Mouse (Mus musculus): Measurements from ENCODE around the gene Dctn1. TPM values are rescaled to one million over a fixed set of nuclear protein-coding genes. Genes with fewer than 3 reads are reported as not detected.

Dctn1 gene
- total and polyA plus RNA-seq, 2 experiments from 2014 or later, result 45.9 to 50.8 TPM

GRCm38 (mm10) chr6:83172240-83172920, 6.7 kb downstream of the Dctn1 start:
- DNase-seq (ENCODE audit: low spot score), result no peak
- TF ChIP-seq CTCF (IDR thresholded peaks at IDR 0.05; ENCODE audit: low read depth), result no peak
- TF ChIP-seq EP300 (IDR thresholded peaks at IDR 0.05; ENCODE audit: low read depth), result no peak
- Histone ChIP-seq H3K27me3 (ENCODE audit: control insufficient read depth, insufficient read depth, low read length) (no peaks in the 10 kb centered on the region), H3K36me3 (replicated peaks; ENCODE audit: control insufficient read depth, insufficient read depth, low read length) (no peaks in the 10 kb centered on the region; the same call in 1 of the 2 replicates), H3K9ac (replicated peaks; ENCODE audit: low read depth, low read length) (no peak overlapping the region), H3K4me2 (ENCODE audit: low read depth, low read length) (no peak overlapping the region), H3K9me3 (replicated peaks; ENCODE audit: control insufficient read depth, low read length) (no peaks in the 10 kb centered on the region), H3K4me1 (ENCODE audit: control insufficient read depth, insufficient read depth) (0 out of 2 replicates have a peak, but pooled peaks cover under 1% of the 10 kb centered on the region), H3K4me3 (ENCODE audit: low read depth, low read length) (no peak overlapping the region), H3K27ac (ENCODE audit: low read depth) (no peak overlapping the region)
- ATAC-seq (ENCODE audit: insufficient read depth, low read depth), result no peak
- 70% methylated on average over 9 of the region's 9 CpGs for WGBS

- Histone ChIP-seq H3K9me3 (replicated peaks; ENCODE audit: control insufficient read depth, low read length) (no peaks in the 10 kb centered on the region), H3K36me3 (replicated peaks; ENCODE audit: control insufficient read depth, insufficient read depth, low read length) (no peaks in the 10 kb centered on the region; the same call in 1 of the 2 replicates), H3K4me3 (ENCODE audit: low read depth, low read length) (no peak overlapping the region), H3K4me1 (ENCODE audit: control insufficient read depth, insufficient read depth) (peaks cover 6% of the 10 kb centered on the region; the same call in 1 of the 2 replicates), H3K27ac (ENCODE audit: low read depth) (no peak overlapping the region), H3K4me2 (ENCODE audit: low read depth, low read length) (no peak overlapping the region), H3K9ac (replicated peaks; ENCODE audit: low read depth, low read length) (0 out of 2 replicates have a peak overlapping the region, but pooled peaks have one; percentile 5), H3K27me3 (ENCODE audit: control insufficient read depth, insufficient read depth, low read length) (no peaks in the 10 kb centered on the region)
- no peak for ATAC-seq (ENCODE audit: insufficient read depth, low read depth)
- 82% methylated on average over 8 of the region's 8 CpGs for WGBS
- TF ChIP-seq EP300 (IDR thresholded peaks at IDR 0.05; ENCODE audit: low read depth), result no peak
- no peak for TF ChIP-seq CTCF (IDR thresholded peaks at IDR 0.05; ENCODE audit: low read depth)
- DNase-seq (ENCODE audit: low spot score), result no peak
These were observed 10.3 kb downstream of the Dctn1 start for GRCm38 (mm10) chr6:83175996-83176395.

GRCm38 (mm10) chr6:83179390-83180117, 13.8 kb downstream of the Dctn1 start:
- no peak for TF ChIP-seq EP300 (IDR thresholded peaks at IDR 0.05; ENCODE audit: low read depth)
- WGBS, result 31% methylated on average over 12 of the region's 12 CpGs
- Histone ChIP-seq H3K9me3 (replicated peaks; ENCODE audit: control insufficient read depth, low read length) (no peaks in the 10 kb centered on the region), H3K4me2 (ENCODE audit: low read depth, low read length) (peak overlapping the region; percentile 49), H3K4me3 (ENCODE audit: low read depth, low read length) (peak overlapping the region; percentile 19; the same call in 1 of the 2 replicates), H3K27me3 (ENCODE audit: control insufficient read depth, insufficient read depth, low read length) (no peaks in the 10 kb centered on the region), H3K9ac (replicated peaks; ENCODE audit: low read depth, low read length) (no peak overlapping the region), H3K36me3 (replicated peaks; ENCODE audit: control insufficient read depth, insufficient read depth, low read length) (peaks cover 25% of the 10 kb centered on the region), H3K27ac (ENCODE audit: low read depth) (no peak overlapping the region), H3K4me1 (ENCODE audit: control insufficient read depth, insufficient read depth) (peaks cover 6% of the 10 kb centered on the region; the same call in 1 of the 2 replicates)
- ATAC-seq (ENCODE audit: insufficient read depth, low read depth), result peak; percentile 76
- no peak for DNase-seq (ENCODE audit: low spot score)

- no peak for DNase-seq (ENCODE audit: low spot score)
- H3K9ac ChIP-seq (replicated peaks; ENCODE audit: low read depth, low read length), result no peak overlapping the region
- no peaks in the 10 kb centered on the region for H3K9me3 ChIP-seq (replicated peaks; ENCODE audit: control insufficient read depth, low read length)
- H3K27ac ChIP-seq (ENCODE audit: low read depth), result no peak overlapping the region
- H3K4me3 ChIP-seq (ENCODE audit: low read depth, low read length), result no peak overlapping the region
- no peak overlapping the region for H3K4me2 ChIP-seq (ENCODE audit: low read depth, low read length)
- no peak for ATAC-seq (ENCODE audit: insufficient read depth, low read depth)
- peaks cover 26% of the 10 kb centered on the region for H3K36me3 ChIP-seq (replicated peaks; ENCODE audit: control insufficient read depth, insufficient read depth, low read length)
- no peaks in the 10 kb centered on the region for H3K27me3 ChIP-seq (ENCODE audit: control insufficient read depth, insufficient read depth, low read length)
- TF ChIP-seq CTCF (IDR thresholded peaks at IDR 0.05; ENCODE audit: low read depth) (no peak), EP300 (IDR thresholded peaks at IDR 0.05; ENCODE audit: low read depth) (no peak)
- 77% methylated on average over 6 of the region's 6 CpGs for WGBS
- H3K4me1 ChIP-seq (ENCODE audit: control insufficient read depth, insufficient read depth), result peaks cover 11% of the 10 kb centered on the region; the same call in 1 of the 2 replicates
These were observed 14.9 kb downstream of the Dctn1 start for GRCm38 (mm10) chr6:83180605-83181004.

- H3K9ac ChIP-seq (replicated peaks; ENCODE audit: low read depth, low read length), result no peak overlapping the region
- H3K4me3 ChIP-seq (ENCODE audit: low read depth, low read length), result no peak overlapping the region
- peak; percentile 52 for TF ChIP-seq CTCF (IDR thresholded peaks at IDR 0.05; ENCODE audit: low read depth)
- TF ChIP-seq EP300 (IDR thresholded peaks at IDR 0.05; ENCODE audit: low read depth), result no peak
- H3K27ac ChIP-seq (ENCODE audit: low read depth), result no peak overlapping the region
- ATAC-seq (ENCODE audit: insufficient read depth, low read depth) (no peak), DNase-seq (ENCODE audit: low spot score) (no peak)
- peaks cover 38% of the 10 kb centered on the region for H3K36me3 ChIP-seq (replicated peaks; ENCODE audit: control insufficient read depth, insufficient read depth, low read length)
- H3K4me1 ChIP-seq (ENCODE audit: control insufficient read depth, insufficient read depth), result peaks cover 7% of the 10 kb centered on the region; the same call in 1 of the 2 replicates
- no peaks in the 10 kb centered on the region for H3K9me3 ChIP-seq (replicated peaks; ENCODE audit: control insufficient read depth, low read length)
- no peak overlapping the region for H3K4me2 ChIP-seq (ENCODE audit: low read depth, low read length)
- WGBS, result 95% methylated on average over 3 of the region's 3 CpGs
- no peaks in the 10 kb centered on the region for H3K27me3 ChIP-seq (ENCODE audit: control insufficient read depth, insufficient read depth, low read length)
These were observed 19.2 kb downstream of the Dctn1 start for GRCm38 (mm10) chr6:83184858-83185435.

All from heart, postnatal 0 days (tissue).